ENCODE assay signal across 1 mouse cellular context in the genomic region with DNA sequence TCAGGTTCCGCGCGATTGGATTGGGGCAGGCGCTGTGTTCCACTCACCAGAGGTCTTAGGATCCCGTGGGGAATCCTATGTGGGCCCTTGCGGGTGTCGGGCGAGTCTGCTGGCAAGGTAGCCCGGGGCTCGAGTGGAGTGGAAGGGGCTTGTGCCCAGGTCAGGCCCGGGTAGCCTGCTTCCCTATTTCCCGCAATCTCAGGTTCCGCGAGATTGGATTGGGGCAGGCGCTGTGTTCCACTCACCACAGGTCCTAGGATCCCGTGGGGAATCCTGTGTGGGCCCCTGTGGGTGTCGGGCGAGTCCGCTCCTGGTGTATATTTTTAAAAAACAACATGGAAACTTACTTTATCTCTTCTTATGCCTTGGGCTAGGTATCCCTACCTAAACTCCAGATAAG. TPM values are rescaled to one million over a fixed set of nuclear protein-coding genes. Genes with fewer than 3 reads are reported as not detected.
"Had no signal": no experiment of that assay in that cellular context is flagged by ENCODE, and none has a peak within 500 bp of the region (broad histone marks: within the 10 kb centered on the region; RNA-seq: fewer than 3 reads in every experiment).

No protein-coding gene starts in this region.

RNA-seq across cellular contexts. Expression of gene Dglucy, which starts 24.5 kb away (rescaled TPM):
- polyA plus RNA-seq: erythroblast, embryonic 14.5 days had no signal
